Mouse (Mus musculus) ovary, adult 18-20 months (tissue): ENCODE results near the gene Pcsk1n.
"Not testable (repeated sequence)": the region's sequence is repeated elsewhere in the genome, so short reads cannot be mapped to it uniquely, and the experiment has no call there.

Source experiments
- DNase-seq: peaks from one replicate; pipeline ENCODE4 v3.0.0; 2022; ENCODE audit warnings: low spot score, mixed read lengths

Gene Pcsk1n

GRCm38 (mm10) chrX:7919601-7920383 is at the start of gene Pcsk1n:
Pcsk1n (plus strand) TSS chrX:7919822.
- DNase-seq: no peak

GRCm38 (mm10) chrX:7869826-7870225 is 49.8 kb upstream of the Pcsk1n start:
- no peak for DNase-seq

GRCm38 (mm10) chrX:7878007-7878419 is 41.6 kb upstream of the Pcsk1n start, which contains the start of gene Pim2:
Pim2 (plus strand) TSS chrX:7878262.
- DNase-seq: peak; percentile 79

- no peak for DNase-seq
Measured at GRCm38 (mm10) chrX:7878495-7878894, 41.1 kb upstream of the Pcsk1n start.

- DNase-seq: peak; percentile 62
Measured at GRCm38 (mm10) chrX:7879819-7880218, 39.8 kb upstream of the Pcsk1n start.

GRCm38 (mm10) chrX:7883841-7884567 is 35.6 kb upstream of the Pcsk1n start, which contains the start of gene Slc35a2:
Slc35a2 (plus strand) TSS chrX:7884028.
- DNase-seq: peak; percentile 88

- no peak for DNase-seq
Measured at GRCm38 (mm10) chrX:7898211-7898610, 21.4 kb upstream of the Pcsk1n start.

GRCm38 (mm10) chrX:7898880-7899874 is 20.4 kb upstream of the Pcsk1n start, which contains the start of the genes Pqbp1 and Timm17b:
Pqbp1 (minus strand) TSS chrX:7899269.
Timm17b (plus strand) TSS chrX:7899357.
- peak; percentile 89 for DNase-seq

- no peak for DNase-seq
Measured at GRCm38 (mm10) chrX:7904441-7904840, 15.2 kb upstream of the Pcsk1n start.

- DNase-seq: no peak
Measured at GRCm38 (mm10) chrX:7907735-7908134, 11.9 kb upstream of the Pcsk1n start, which contains the start of gene Gm10491. Gm10491 (minus strand) TSS chrX:7907835.

- DNase-seq: not testable (repeated sequence)
Measured at GRCm38 (mm10) chrX:7909242-7909641, 10.4 kb upstream of the Pcsk1n start, which contains the start of gene Gm10490. Gm10490 (plus strand) TSS chrX:7909542.

GRCm38 (mm10) chrX:7910473-7910872 is 9.1 kb upstream of the Pcsk1n start:
- no peak for DNase-seq

- not testable (repeated sequence) for DNase-seq
Measured at GRCm38 (mm10) chrX:7915669-7916068, 4.0 kb upstream of the Pcsk1n start.

- not testable (repeated sequence) for DNase-seq
Measured at GRCm38 (mm10) chrX:7917960-7918359, 1.7 kb upstream of the Pcsk1n start.

GRCm38 (mm10) chrX:7922032-7922431 is 2.4 kb downstream of the Pcsk1n start:
- DNase-seq: no peak

- no peak for DNase-seq
Measured at GRCm38 (mm10) chrX:7926266-7926665, 6.6 kb downstream of the Pcsk1n start.

GRCm38 (mm10) chrX:7927116-7927515 is 7.5 kb downstream of the Pcsk1n start:
- DNase-seq: no peak

- DNase-seq: no peak
Measured at GRCm38 (mm10) chrX:7928270-7928790, 8.7 kb downstream of the Pcsk1n start, which contains the start of gene Eras. Eras (minus strand) TSS chrX:7928607.

GRCm38 (mm10) chrX:7936874-7937273 is 17.3 kb downstream of the Pcsk1n start:
- DNase-seq: no peak

- DNase-seq: no peak
Measured at GRCm38 (mm10) chrX:7937667-7938066, 18.0 kb downstream of the Pcsk1n start.

- no peak for DNase-seq
Measured at GRCm38 (mm10) chrX:7945618-7946017, 26.0 kb downstream of the Pcsk1n start.
